Mouse (Mus musculus) stomach, postnatal 0 days (tissue): ENCODE measurements around the gene Hist1h2ag. TPM values are rescaled to one million over a fixed set of nuclear protein-coding genes. Genes with fewer than 3 reads are reported as not detected.

Source experiments
- ATAC-seq: fragments of 200-750 bp; cut with Nextera tagmentation; 2 replicates; pipeline ENCODE4 v1.8.0; 2017; ENCODE audit not compliant: low FRiP score, low TSS enrichment
- DNase-seq: peaks from one replicate; pipeline ENCODE4 v3.0.0-alpha.2; 2016; ENCODE audit warnings: low spot score
- H3K27ac ChIP-seq: fragments of 300-500 bp; sonication (generic); replicated peaks from 2 replicates; pipeline ENCODE4 v1.5.1; 2014; ENCODE audit warnings: mild to moderate bottlenecking, control low read depth
- H3K27me3 ChIP-seq: fragments of 300-500 bp; sonication (generic); 2 replicates; pipeline ENCODE4 v1.6.1; 2014; ENCODE audit warnings: low read length; ENCODE audit not compliant: control insufficient read depth, insufficient read depth
- H3K36me3 ChIP-seq: fragments of 300-500 bp; sonication (generic); 2 replicates; pipeline ENCODE4 v1.6.1; 2014; ENCODE audit warnings: low read length, mixed read lengths; ENCODE audit not compliant: control insufficient read depth, insufficient read depth
- H3K4me1 ChIP-seq: fragments of 300-500 bp; sonication (generic); replicated peaks from 2 replicates; pipeline ENCODE4 v1.6.1; 2014; ENCODE audit warnings: antibody characterized with exemption; ENCODE audit not compliant: control insufficient read depth, insufficient read depth
- H3K4me2 ChIP-seq: fragments of 300-500 bp; sonication (generic); replicated peaks from 2 replicates; pipeline ENCODE4 v1.6.1; 2014; ENCODE audit warnings: low read depth, mild to moderate bottlenecking, control low read depth, moderate library complexity
- H3K4me3 ChIP-seq: fragments of 300-500 bp; sonication (generic); 2 replicates; pipeline ENCODE4 v1.5.1; 2014; ENCODE audit warnings: low read depth, low read length, control low read depth
- H3K9ac ChIP-seq: fragments of 300-500 bp; sonication (generic); 2 replicates; pipeline ENCODE4 v1.6.1; 2014; ENCODE audit warnings: mild to moderate bottlenecking, low read length, control low read depth, mixed read lengths
- H3K9me3 ChIP-seq: fragments of 300-500 bp; sonication (generic); 2 replicates; pipeline ENCODE4 v1.6.1; 2016; ENCODE audit warnings: low read length; ENCODE audit not compliant: control insufficient read depth
- CTCF ChIP-seq: IDR thresholded peaks from 2 replicates; pipeline ENCODE4 v1.5.1; 2016; ENCODE audit warnings: antibody characterized with exemption, low read depth, mild to moderate bottlenecking, moderate library complexity
- EP300 ChIP-seq: optimal IDR thresholded peaks from 2 replicates; pipeline ENCODE3; 2016; ENCODE audit warnings: antibody characterized with exemption
- WGBS: fragments of 180-500 bp; shearing (Covaris S2); extraction: QIAGEN DNeasy Blood & Tissue Kit; methylation state at CpG from one replicate; pipeline ENCODE4 v1.1.7; 2014; 5-methylcytosine and 5-hydroxymethylcytosine counted together
- polyA plus RNA-seq: library from polyadenylated mRNA; unstranded; fragments of >200 nt; fragmentation: Nextera tagmentation; extraction: Ambion mirVana; gene quantifications from 2 replicates; pipeline ENCODE4 v1.2.1, GENCODE M21; 2015

Hist1h2ag gene
- polyA plus RNA-seq, 1 experiment from 2014 or later = 12.6 TPM

- Histone ChIP-seq H3K27ac (no peak overlapping the region), H3K9me3 (no peaks in the 10 kb centered on the region), H3K4me3 (no peak overlapping the region), H3K27me3 (peaks cover 13% of the 10 kb centered on the region; the same call in 1 of the 2 replicates), H3K36me3 (no peaks in the 10 kb centered on the region), H3K9ac (no peak overlapping the region), H3K4me1 (no peaks in the 10 kb centered on the region), H3K4me2 (no peak overlapping the region)
- no peak for DNase-seq
- ATAC-seq = no peak
- no peak for TF ChIP-seq EP300
- no peak for TF ChIP-seq CTCF
- WGBS = 40% methylated on average over 4 of the region's 4 CpGs
These were observed 43.6 kb downstream of the Hist1h2ag start for GRCm38 (mm10) chr13:21999147-21999546.

- no peaks in the 10 kb centered on the region for H3K36me3 ChIP-seq
- DNase-seq (no peak), ATAC-seq (no peak)
- H3K27me3 ChIP-seq = peaks cover 13% of the 10 kb centered on the region; the same call in 1 of the 2 replicates
- no peaks in the 10 kb centered on the region for H3K9me3 ChIP-seq
- H3K4me1 ChIP-seq = no peaks in the 10 kb centered on the region
- no peak overlapping the region for H3K4me3 ChIP-seq
- no peak for TF ChIP-seq CTCF
- H3K4me2 ChIP-seq = no peak overlapping the region
- no peak overlapping the region for H3K9ac ChIP-seq
- WGBS = 31% methylated on average over 3 of the region's 3 CpGs
- H3K27ac ChIP-seq = no peak overlapping the region
These were observed 44.3 kb downstream of the Hist1h2ag start for GRCm38 (mm10) chr13:21998412-21998811.

DNA sequence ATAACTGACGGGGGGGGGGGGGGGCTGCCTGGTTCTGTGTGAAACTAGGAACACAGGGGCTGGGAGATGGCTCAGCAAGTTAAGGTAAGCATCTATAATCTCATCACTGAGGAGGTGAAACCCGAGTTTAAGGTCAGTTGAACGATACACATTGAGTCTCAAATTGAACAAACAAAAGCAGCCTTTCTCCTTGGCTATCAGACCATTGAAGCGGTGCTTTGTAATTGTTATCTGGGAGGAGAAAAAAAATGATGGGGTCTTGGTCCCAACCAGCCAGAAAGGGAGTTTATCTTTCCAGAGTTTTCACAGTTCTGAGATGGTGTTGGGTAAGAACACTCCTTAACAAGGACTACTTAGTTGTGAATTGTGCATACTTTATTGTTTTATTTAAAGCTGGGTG, 44.9 kb downstream of the Hist1h2ag start:
- Histone ChIP-seq H3K27me3 (peaks cover 16% of the 10 kb centered on the region; the same call in 1 of the 2 replicates), H3K36me3 (no peaks in the 10 kb centered on the region), H3K9me3 (no peaks in the 10 kb centered on the region), H3K4me2 (no peak overlapping the region), H3K9ac (no peak overlapping the region), H3K4me3 (no peak overlapping the region), H3K4me1 (no peaks in the 10 kb centered on the region), H3K27ac (no peak overlapping the region)
- TF ChIP-seq EP300 = no peak
- no peak for TF ChIP-seq CTCF
- DNase-seq = no peak
- no peak for ATAC-seq
- WGBS = 7% methylated on average over 4 of the region's 4 CpGs

DNA sequence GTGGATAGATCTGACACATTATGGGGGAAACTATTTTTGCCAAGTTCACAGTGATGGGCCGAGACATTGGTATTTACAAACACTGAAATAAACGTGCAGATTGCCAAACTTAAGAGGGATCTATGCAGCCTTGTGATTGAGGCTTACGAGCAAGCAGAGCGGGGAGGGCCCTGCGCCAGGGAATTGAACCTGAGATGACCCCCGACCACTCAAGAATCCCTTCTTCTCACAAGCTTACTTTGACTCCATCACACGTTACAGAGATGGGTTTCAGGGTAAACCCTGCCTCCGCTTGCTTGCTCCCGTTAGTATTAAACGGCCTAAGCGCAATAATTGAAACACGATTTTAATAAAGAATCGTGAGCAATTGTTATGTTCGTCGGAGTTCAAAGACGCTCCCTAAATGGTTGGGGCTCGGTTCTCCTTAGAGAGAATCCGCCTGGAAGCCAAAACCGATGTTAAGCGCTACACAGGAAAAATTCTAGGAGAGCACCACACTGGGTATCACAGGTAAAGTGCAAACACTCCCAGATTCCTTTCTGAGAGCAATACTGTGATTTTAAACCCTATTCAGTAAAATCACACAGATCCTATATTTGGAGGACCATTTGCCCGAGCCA, 45.4 kb downstream of the Hist1h2ag start:
- no peak overlapping the region for H3K27ac ChIP-seq
- no peak for ATAC-seq
- WGBS = 5% methylated on average over 21 of the region's 21 CpGs
- H3K4me2 ChIP-seq = no peak overlapping the region
- H3K4me1 ChIP-seq = no peaks in the 10 kb centered on the region
- no peaks in the 10 kb centered on the region for H3K36me3 ChIP-seq
- 0 out of 2 replicates have a peak overlapping the region, but pooled peaks have one; percentile 3 for H3K4me3 ChIP-seq
- H3K9me3 ChIP-seq = no peaks in the 10 kb centered on the region
- TF ChIP-seq CTCF = no peak
- TF ChIP-seq EP300 = no peak
- H3K9ac ChIP-seq = no peak overlapping the region
- DNase-seq = no peak
- peaks cover 17% of the 10 kb centered on the region; the same call in 1 of the 2 replicates for H3K27me3 ChIP-seq

DNA sequence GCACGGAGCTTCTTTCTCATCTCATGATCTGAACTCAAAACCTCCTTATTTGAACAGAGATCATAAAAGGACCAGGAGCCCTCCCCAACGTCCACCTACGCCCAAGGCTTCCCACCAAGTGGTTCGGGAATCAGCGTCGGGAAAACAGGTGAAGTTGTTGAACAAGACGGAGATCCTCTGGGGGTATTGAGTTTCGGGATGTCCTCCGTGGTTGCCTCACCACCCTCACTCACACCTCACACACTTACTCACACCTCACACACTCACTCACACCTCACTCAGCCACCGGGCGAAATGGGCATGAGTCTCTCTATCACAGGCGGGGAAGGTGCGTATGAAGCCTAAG, 45.9 kb downstream of the Hist1h2ag start:
- Histone ChIP-seq H3K36me3 (no peaks in the 10 kb centered on the region), H3K4me3 (0 out of 2 replicates have a peak overlapping the region, but pooled peaks have one; percentile 3), H3K9me3 (no peaks in the 10 kb centered on the region), H3K4me2 (no peak overlapping the region; the same call in 1 of the 2 replicates), H3K4me1 (no peaks in the 10 kb centered on the region), H3K27ac (no peak overlapping the region), H3K9ac (no peak overlapping the region), H3K27me3 (peaks cover 17% of the 10 kb centered on the region; the same call in 1 of the 2 replicates)
- no peak for DNase-seq
- 3% methylated on average over 13 of the region's 13 CpGs for WGBS
- TF ChIP-seq EP300 (no peak), CTCF (no peak)
- ATAC-seq = no peak

- no peak for DNase-seq
- WGBS = 9% methylated on average over 12 of the region's 12 CpGs
- Histone ChIP-seq H3K27me3 (peaks cover 17% of the 10 kb centered on the region; the same call in 1 of the 2 replicates), H3K9me3 (0 out of 2 replicates have a peak, but pooled peaks cover under 1% of the 10 kb centered on the region), H3K36me3 (no peaks in the 10 kb centered on the region), H3K9ac (no peak overlapping the region), H3K4me2 (no peak overlapping the region; the same call in none of the 2 replicates), H3K4me1 (no peaks in the 10 kb centered on the region), H3K4me3 (peak overlapping the region; percentile 25; the same call in 1 of the 2 replicates), H3K27ac (no peak overlapping the region)
- ATAC-seq = no peak
- TF ChIP-seq CTCF = no peak
- TF ChIP-seq EP300 = no peak
These were observed 46.5 kb downstream of the Hist1h2ag start for GRCm38 (mm10) chr13:21996101-21996839.
